Mouse (Mus musculus) spleen, adult 2 months (tissue): ENCODE measurements around the gene Clnk. TPM values are rescaled to one million over a fixed set of nuclear protein-coding genes. Genes with fewer than 3 reads are reported as not detected.

Experiments
- DNase-seq, 2 experiments: peaks; one replicate each; pipeline versions ENCODE4 v3.0.0 to v3.0.0-alpha.2; 2012 to 2021; ENCODE audit warnings: low spot score in 2 of 2, low read depth in 1 of 2
- H3K27ac ChIP-seq: fragments of 200-500 bp; 2 replicates; pipeline ENCODE4 v1.5.1; 2012; ENCODE audit warnings: low read length, inconsistent platforms; ENCODE audit not compliant: insufficient read depth
- H3K27me3 ChIP-seq: fragments of 200-500 bp; 2 replicates; pipeline ENCODE4 v1.6.1; 2012; ENCODE audit warnings: mild to moderate bottlenecking, moderate library complexity, low read length, inconsistent platforms; ENCODE audit not compliant: control insufficient read depth, insufficient read depth
- H3K36me3 ChIP-seq: fragments of 200-500 bp; 2 replicates; pipeline ENCODE4 v1.6.1; 2012; ENCODE audit warnings: mild to moderate bottlenecking, low read length, inconsistent platforms; ENCODE audit not compliant: control insufficient read depth, insufficient read depth
- H3K4me1 ChIP-seq: fragments of 200-500 bp; 2 replicates; pipeline ENCODE4 v1.6.1; 2011; ENCODE audit warnings: inconsistent platforms; ENCODE audit not compliant: control insufficient read depth, insufficient read depth, insufficient read length
- H3K4me3 ChIP-seq: fragments of 200-500 bp; 2 replicates; pipeline ENCODE4 v1.5.1; 2011; ENCODE audit warnings: mild to moderate bottlenecking, inconsistent platforms; ENCODE audit not compliant: insufficient read depth, insufficient read length; ENCODE audit errors: extremely low read depth
- CTCF ChIP-seq: fragments of 200-500 bp; IDR thresholded peaks from 2 replicates; pipeline ENCODE4 v1.5.1; 2011; ENCODE audit warnings: mild to moderate bottlenecking, inconsistent platforms; ENCODE audit not compliant: insufficient read depth, insufficient read length, insufficient replicate concordance; ENCODE audit errors: extremely low read depth
- POLR2A ChIP-seq: fragments of 200-500 bp; IDR thresholded peaks from 2 replicates; pipeline ENCODE4 v1.6.1; 2011; ENCODE audit warnings: low read depth, low read length, inconsistent platforms
- WGBS: fragments of 180-500 bp; shearing (Covaris S2); methylation state at CpG from one replicate; pipeline ENCODE4 v1.1.7; 2018; 5-methylcytosine and 5-hydroxymethylcytosine counted together
- polyA plus RNA-seq: library from polyadenylated mRNA; depleted of rRNA; stranded (reverse); fragments of >200 nt; gene quantifications from 2 replicates; pipeline ENCODE4 v1.2.3, GENCODE M21; 2012

Gene Clnk
- polyA plus RNA-seq, 1 experiment, result 0.27 TPM

GRCm38 (mm10) chr5:38824132-38824965 lies 52.3 kb downstream of the Clnk start:
- DNase-seq, result no peak
- WGBS, result 39% methylated on average over 14 of the region's 14 CpGs
- no peaks in the 10 kb centered on the region for H3K36me3 ChIP-seq
- no peaks in the 10 kb centered on the region for H3K27me3 ChIP-seq
- no peaks in the 10 kb centered on the region for H3K4me1 ChIP-seq
- H3K27ac ChIP-seq, result no peak overlapping the region
- H3K4me3 ChIP-seq, result no peak overlapping the region
- TF ChIP-seq POLR2A, result no peak
- TF ChIP-seq CTCF, result no peak

- WGBS, result 88% methylated on average over 9 of the region's 9 CpGs
- DNase-seq, result no peak
- no peak for TF ChIP-seq CTCF
- no peak for TF ChIP-seq POLR2A
Measured at GRCm38 (mm10) chr5:38813391-38814109, 63.1 kb downstream of the Clnk start.

GRCm38 (mm10) chr5:38812916-38813315 lies 63.7 kb downstream of the Clnk start:
- no peak overlapping the region for H3K27ac ChIP-seq
- no peak for DNase-seq
- H3K36me3 ChIP-seq, result no peaks in the 10 kb centered on the region
- TF ChIP-seq POLR2A, result no peak
- TF ChIP-seq CTCF, result no peak
- H3K27me3 ChIP-seq, result no peaks in the 10 kb centered on the region
- no peaks in the 10 kb centered on the region for H3K4me1 ChIP-seq
- 94% methylated on average over 7 of the region's 7 CpGs for WGBS
- no peak overlapping the region for H3K4me3 ChIP-seq

More at GRCm38 (mm10) chr5:38813391-38814109, 63.1 kb downstream of the Clnk start:
- Histone ChIP-seq H3K4me1 (no peaks in the 10 kb centered on the region), H3K36me3 (no peaks in the 10 kb centered on the region), H3K4me3 (no peak overlapping the region), H3K27me3 (no peaks in the 10 kb centered on the region), H3K27ac (no peak overlapping the region)

- Histone ChIP-seq H3K27me3 (no peaks in the 10 kb centered on the region), H3K36me3 (no peaks in the 10 kb centered on the region), H3K27ac (no peak overlapping the region), H3K4me1 (no peaks in the 10 kb centered on the region), H3K4me3 (no peak overlapping the region)
- no peak for DNase-seq
- WGBS, result 70% methylated on average over 7 of the region's 7 CpGs
- no peak for TF ChIP-seq CTCF
- no peak for TF ChIP-seq POLR2A
Measured at GRCm38 (mm10) chr5:38812386-38812785, 64.2 kb downstream of the Clnk start.

GRCm38 (mm10) chr5:38798910-38799309 lies 77.7 kb downstream of the Clnk start:
- Histone ChIP-seq H3K27me3 (no peaks in the 10 kb centered on the region), H3K36me3 (no peaks in the 10 kb centered on the region), H3K4me3 (no peak overlapping the region), H3K27ac (no peak overlapping the region), H3K4me1 (no peaks in the 10 kb centered on the region)
- TF ChIP-seq POLR2A (no peak), CTCF (no peak)
- 86% methylated on average over 7 of the region's 7 CpGs for WGBS
- DNase-seq, result no peak

GRCm38 (mm10) chr5:38795139-38795538 lies 81.5 kb downstream of the Clnk start:
- 90% methylated on average over 11 of the region's 11 CpGs for WGBS
- no peak for DNase-seq
- H3K4me3 ChIP-seq, result no peak overlapping the region
- TF ChIP-seq CTCF, result no peak
- no peak for TF ChIP-seq POLR2A
- no peaks in the 10 kb centered on the region for H3K36me3 ChIP-seq
- no peaks in the 10 kb centered on the region for H3K4me1 ChIP-seq
- H3K27me3 ChIP-seq, result no peaks in the 10 kb centered on the region
- H3K27ac ChIP-seq, result no peak overlapping the region

GRCm38 (mm10) chr5:38791116-38791515 lies 85.5 kb downstream of the Clnk start:
- DNase-seq, result no peak
- 93% methylated on average over 2 of the region's 2 CpGs for WGBS
- H3K27me3 ChIP-seq, result no peaks in the 10 kb centered on the region
- H3K36me3 ChIP-seq, result no peaks in the 10 kb centered on the region
- H3K4me3 ChIP-seq, result no peak overlapping the region
- no peak overlapping the region for H3K27ac ChIP-seq
- peaks cover 2% of the 10 kb centered on the region; the same call in 1 of the 2 replicates for H3K4me1 ChIP-seq
- no peak for TF ChIP-seq CTCF
- no peak for TF ChIP-seq POLR2A
